Mouse (Mus musculus): Measurements from ENCODE around the gene Nrxn2.
A peak's percentile ranks its signal among the peaks of the same experiment; 100 is the strongest.

Nrxn2 gene

DNA sequence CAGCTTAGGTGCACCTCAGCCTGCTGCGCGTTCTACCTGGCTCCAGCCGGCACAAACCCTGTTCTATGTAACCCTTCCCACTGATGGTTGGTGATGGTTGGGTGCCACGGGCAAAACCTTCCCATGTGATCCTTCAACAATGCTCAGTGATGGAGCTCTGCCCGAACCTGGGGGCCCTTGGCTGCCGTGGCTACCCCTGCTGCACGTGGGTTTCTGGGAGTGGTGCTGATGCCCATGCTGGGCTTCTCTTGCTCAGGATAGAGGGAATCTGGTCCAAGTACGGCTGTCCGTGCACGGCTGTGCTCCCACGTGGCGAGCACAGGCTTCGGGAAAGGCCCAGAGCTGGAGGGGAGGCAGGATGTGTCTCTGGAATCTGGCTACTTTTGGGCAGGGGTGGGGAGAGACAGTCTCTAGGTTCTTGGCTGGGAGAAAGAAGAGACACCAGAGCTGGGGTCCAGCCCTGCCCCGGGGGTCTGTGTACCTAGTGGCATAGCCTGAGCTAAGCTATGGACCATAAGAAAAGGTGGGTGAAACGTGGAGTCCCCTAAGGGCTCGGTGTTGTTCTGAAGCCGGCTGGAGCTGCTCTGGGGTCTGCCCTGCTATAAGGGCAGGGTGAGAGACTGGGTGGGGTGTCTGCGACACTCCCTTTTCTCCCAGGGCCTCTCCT, 76.1 kb downstream of the Nrxn2 start:
- DNase-seq (ENCODE audit: low spot score), result no peak

DNA sequence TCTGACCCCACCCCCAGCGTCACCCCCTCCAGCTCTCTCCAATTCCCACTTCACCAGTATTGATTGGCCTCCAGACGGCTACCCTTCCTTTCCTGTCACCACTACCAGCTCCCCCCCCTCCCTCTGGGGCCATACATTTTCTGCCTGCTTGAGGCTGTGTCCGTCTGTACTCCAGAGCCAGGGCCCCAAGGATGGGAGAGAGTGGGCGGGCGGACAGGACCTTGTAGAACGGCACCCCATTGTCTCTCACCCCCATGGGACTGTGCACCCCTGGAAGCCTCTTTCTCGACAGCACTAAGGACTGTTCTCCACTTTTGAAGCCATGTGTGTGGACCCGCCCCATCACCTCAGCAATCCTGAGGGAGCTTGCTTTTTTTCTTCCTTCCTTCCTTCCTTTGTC, 77.2 kb downstream of the Nrxn2 start:
- no peak for DNase-seq (ENCODE audit: low spot score)

- DNase-seq (ENCODE audit: low spot score), result no peak
Observed at GRCm38 (mm10) chr19:6496462-6497149, 78.1 kb downstream of the Nrxn2 start.

DNA sequence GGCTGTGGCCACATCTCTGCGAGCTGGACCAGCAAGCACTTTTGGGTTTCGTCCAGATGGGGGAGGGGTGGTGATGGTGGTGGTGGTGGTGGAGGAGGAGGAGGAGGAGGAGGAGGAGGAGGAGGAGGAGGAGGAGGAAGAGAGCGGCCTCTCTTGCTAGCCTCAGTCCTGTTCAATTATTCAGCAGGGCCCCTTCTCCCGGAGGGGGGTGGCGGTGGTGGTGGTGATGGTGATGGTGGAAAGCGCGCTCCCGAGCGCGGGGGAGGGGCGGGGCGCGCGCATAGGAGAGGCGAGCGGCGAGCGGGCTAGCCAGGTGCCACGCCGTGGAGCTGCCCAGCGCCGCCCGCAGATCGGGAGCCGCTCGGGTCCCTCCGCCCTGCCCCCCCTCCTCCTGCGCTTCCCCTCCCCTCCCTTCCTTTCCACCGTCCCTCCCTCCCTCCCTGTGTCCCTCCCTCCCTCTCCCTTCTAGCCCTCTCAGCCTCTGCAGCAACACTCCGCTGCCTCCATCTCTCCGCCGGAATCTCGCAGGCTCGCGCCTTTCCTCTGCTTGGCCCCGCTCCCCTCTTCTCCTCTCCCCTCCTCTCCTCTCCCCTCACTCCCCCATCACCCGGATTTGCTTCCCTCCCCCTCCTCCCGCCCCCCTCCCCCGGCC, 78.7 kb downstream of the Nrxn2 start:
- no peak for DNase-seq (ENCODE audit: low spot score)

- DNase-seq (ENCODE audit: low spot score), result no peak
Observed at GRCm38 (mm10) chr19:6497803-6498202, 79.3 kb downstream of the Nrxn2 start.

GRCm38 (mm10) chr19:6498350-6499131, 80.0 kb downstream of the Nrxn2 start:
- no peak for DNase-seq (ENCODE audit: low spot score)

GRCm38 (mm10) chr19:6499860-6500635, 81.5 kb downstream of the Nrxn2 start:
- no peak for DNase-seq (ENCODE audit: low spot score)

GRCm38 (mm10) chr19:6500636-6501025, 82.1 kb downstream of the Nrxn2 start:
- DNase-seq (ENCODE audit: low spot score), result no peak

DNA sequence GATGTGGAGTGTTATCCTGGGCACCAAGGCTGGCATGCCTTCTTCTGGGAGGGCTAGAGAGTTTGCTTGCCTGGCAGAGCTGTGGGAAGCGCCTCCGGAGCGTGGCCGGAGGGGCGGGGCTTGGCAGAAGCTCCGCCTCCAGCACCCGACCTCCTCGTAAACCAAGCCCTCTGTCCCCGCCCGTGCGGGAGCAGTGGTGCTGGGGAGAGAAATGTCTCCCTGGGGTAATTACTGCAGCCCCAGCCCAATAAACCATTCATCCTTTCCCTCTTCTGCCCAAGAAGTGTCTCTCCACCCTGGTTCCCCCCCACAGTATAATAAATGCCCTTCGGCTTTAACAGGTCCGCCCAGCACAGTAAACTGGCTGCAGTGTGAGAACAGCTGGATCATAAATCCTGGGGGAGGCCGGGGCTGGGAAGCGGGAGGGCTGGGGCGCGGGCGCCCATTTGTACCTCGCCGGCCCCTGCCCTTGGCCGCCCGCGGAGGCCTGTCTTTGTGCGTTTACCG, 83.6 kb downstream of the Nrxn2 start:
- DNase-seq (ENCODE audit: low spot score), result peak; percentile 36

GRCm38 (mm10) chr19:6502543-6503319, 84.2 kb downstream of the Nrxn2 start:
- peak; percentile 71 for DNase-seq (ENCODE audit: low spot score)

DNA sequence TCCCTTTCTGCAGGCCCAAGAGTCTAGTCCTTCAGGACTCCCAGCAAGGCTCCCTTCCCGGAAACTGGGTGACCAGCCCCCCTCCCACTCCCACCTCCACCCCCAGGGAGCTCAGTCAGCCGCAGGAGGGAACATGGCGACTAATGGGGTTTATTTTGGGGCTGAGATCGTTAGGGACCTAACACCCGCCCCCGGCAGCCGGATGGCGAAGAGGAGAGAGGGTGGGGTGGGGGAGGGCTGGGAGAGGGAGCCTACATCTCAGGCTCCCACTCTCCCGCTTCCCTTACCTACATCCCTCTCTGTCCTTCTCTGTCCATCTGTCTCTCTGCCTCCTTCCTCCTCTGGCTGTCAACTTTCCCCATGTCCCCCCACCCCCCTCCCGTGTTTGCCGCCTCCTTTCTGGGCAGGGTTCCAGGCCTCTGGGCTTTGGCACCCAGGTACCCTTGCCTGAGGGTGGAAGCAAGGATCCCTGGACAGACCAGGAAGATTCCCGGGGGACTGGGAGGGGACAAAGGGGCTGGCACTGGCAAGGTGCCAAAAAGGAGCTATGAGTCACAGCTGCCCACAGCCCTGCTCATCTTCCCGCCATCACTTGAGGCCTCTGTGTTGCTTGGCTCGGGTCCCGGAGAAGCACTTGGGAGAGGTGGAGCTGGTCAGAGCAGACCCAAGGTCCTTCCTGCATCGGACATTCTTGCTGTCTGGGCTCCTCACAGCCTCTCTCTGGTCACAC, 85.6 kb downstream of the Nrxn2 start:
- peak; percentile 39 for DNase-seq (ENCODE audit: low spot score)

- no peak for DNase-seq (ENCODE audit: low spot score)
Observed at GRCm38 (mm10) chr19:6504656-6505045, 86.1 kb downstream of the Nrxn2 start.

DNA sequence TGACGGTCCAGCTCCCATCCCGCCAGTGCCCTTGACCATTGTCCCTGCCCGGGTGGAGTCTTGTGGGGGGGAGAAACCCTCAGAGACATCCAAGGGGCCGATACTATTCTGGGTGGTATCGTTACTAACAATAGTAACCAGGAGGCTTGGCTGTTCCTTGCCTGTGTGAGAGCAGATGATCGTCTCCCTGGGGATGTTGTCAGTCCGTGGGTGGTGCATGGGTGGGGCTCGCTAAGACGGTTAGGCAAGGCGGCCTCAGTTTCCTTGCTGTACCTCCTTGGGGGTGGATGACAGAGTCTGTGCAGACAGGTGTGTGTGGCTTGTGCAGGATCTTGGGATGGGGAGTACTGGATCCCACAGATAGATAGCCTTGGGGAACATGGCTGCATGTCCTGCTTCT, 88.9 kb downstream of the Nrxn2 start:
- no peak for DNase-seq (ENCODE audit: low spot score)

DNA sequence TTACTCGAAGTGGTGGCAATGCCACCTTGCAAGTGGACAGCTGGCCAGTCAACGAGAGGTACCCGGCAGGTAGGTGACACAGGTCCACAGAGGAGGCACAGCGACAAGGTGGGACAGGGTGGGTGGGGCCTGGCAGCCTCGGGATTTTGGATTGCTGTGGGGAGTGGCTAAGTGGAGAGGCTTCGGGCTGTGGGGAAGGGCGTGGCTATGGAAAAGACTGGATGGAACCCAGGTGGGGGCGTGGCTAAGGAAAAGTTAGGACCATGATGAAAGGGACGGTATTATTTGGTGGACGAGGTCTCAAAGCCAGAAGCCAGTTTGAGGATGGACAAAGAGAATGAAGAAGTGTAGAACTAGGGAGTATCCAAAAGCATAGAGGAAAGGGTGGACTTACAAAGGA, 91.3 kb downstream of the Nrxn2 start:
- no peak for DNase-seq (ENCODE audit: low spot score)

- DNase-seq (ENCODE audit: low spot score), result no peak
Observed at GRCm38 (mm10) chr19:6510546-6510945, 92.0 kb downstream of the Nrxn2 start.

DNA sequence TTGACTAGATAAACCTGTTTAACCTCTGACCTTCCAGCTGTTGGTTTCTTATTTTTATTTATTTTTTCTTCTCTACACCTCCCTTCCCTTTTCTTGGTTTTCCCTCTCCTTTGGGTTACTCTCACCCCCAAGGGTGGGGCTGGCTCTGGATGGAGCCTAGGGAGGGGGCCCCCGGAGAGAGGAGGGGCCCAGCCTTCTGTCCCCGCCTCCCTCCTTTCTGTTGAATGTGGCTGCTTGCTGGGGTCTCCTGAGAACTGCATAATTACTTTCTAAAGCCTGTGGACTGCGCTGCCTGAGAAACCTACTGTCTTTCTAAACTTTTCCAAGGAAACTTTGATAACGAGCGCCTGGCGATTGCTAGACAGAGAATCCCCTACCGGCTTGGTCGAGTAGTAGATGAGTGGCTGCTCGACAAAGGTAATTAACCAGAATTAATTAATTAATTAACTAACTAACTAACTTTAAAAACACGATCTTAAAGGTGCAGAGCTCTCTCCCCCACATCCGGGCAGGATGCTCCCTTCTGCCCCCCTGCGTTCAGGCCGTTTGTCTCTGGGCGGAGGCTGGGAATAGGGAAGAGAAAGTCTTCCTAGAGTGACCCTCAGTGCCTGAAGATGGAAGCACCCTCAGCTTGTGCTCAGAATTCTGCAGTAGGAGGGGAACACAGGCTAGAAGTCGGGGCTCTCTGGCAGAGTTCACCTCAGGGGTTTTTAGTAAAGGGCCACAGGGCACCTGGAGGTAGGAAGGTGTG, 95.0 kb downstream of the Nrxn2 start:
- DNase-seq (ENCODE audit: low spot score), result no peak

- DNase-seq (ENCODE audit: low spot score), result no peak
Observed at GRCm38 (mm10) chr19:6514940-6515339, 96.4 kb downstream of the Nrxn2 start.

- DNase-seq (ENCODE audit: low spot score), result no peak
Observed at GRCm38 (mm10) chr19:6515448-6515847, 96.9 kb downstream of the Nrxn2 start.

DNA sequence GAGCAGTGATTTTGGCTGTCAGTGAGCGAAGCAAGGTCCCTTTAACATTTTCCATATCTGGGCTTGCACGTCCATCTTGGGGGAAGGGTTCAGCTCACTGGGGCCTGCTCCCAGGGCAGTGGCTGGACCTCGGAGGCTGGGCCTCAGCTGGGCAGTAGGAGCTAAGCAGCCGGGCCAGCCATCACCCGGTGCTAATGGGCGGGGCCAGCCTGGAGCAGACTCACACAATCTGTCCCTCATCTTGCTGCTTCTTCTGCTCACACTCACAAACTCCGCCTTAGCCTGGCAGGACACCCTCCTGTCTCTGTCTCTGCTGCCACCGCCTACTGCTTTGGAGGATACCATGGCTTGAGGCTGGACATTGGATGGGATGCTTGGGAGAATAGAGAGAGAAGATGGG, 97.6 kb downstream of the Nrxn2 start:
- no peak for DNase-seq (ENCODE audit: low spot score)

Measured in testis, postnatal 14 days (tissue).